Mouse (Mus musculus) heart, postnatal 0 days (tissue): ENCODE measurements at regions not wholly inside any gene's neighbourhood (a gene's known extent, or its start where the extent isn't known, plus 50 kb on each side); places are given as distances from the start of the nearest gene placed in this dataset.

Experiments
- CTCF ChIP-seq: IDR thresholded peaks from 2 replicates; pipeline ENCODE4 v1.5.1; 2016; ENCODE audit warnings: antibody characterized with exemption, control low read depth, low read depth
- EP300 ChIP-seq: IDR thresholded peaks from 2 replicates; pipeline ENCODE4 v1.6.1; 2016; ENCODE audit warnings: antibody characterized with exemption, low read depth

DNA sequence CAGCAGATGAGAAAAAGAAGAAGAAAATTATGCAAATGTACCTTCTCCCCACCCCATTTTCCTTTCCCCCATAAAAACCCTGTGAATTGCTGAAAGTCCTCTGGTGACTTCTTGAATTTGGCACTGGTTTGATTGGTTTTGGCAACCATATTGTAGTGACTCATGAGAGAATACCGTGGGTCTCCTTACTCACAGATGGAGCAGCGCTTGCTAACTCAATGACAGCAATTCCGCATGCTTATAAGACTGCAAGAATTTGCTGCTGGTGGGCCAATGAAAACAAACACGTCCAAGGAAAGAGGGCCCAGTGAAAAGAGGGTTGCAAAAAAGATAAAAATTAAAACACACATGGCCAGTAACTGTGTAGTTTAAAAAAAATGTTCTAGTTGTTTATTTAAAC is 65.0 kb upstream of the Ercc6l2 start:
- TF ChIP-seq CTCF, result no peak
- TF ChIP-seq EP300, result no peak
